Mouse (Mus musculus) olfactory bulb, adult 2 months (tissue): ENCODE data around the gene Retsat. TPM values are rescaled to one million over a fixed set of nuclear protein-coding genes. Genes with fewer than 3 reads are reported as not detected.

Source experiments
- H3K27ac ChIP-seq: fragments of 200-500 bp; 2 replicates; pipeline ENCODE4 v1.5.1; 2012; ENCODE audit warnings: low read depth, low read length; ENCODE audit not compliant: insufficient read depth
- H3K4me1 ChIP-seq: fragments of 200-500 bp; 2 replicates; pipeline ENCODE4 v1.6.1; 2012; ENCODE audit warnings: low read length; ENCODE audit not compliant: control insufficient read depth, insufficient read depth
- H3K4me3 ChIP-seq: fragments of 200-500 bp; 2 replicates; pipeline ENCODE4 v1.5.1; 2012; ENCODE audit warnings: mild to moderate bottlenecking, low read depth, low read length, moderate library complexity; ENCODE audit not compliant: insufficient read depth
- CTCF ChIP-seq: fragments of 200-500 bp; IDR thresholded peaks from 2 replicates; pipeline ENCODE4 v1.5.1; 2012; ENCODE audit warnings: low read depth, mild to moderate bottlenecking, low read length, moderate library complexity; ENCODE audit not compliant: insufficient read depth
- POLR2A ChIP-seq: fragments of 200-500 bp; IDR thresholded peaks from 2 replicates; pipeline ENCODE4 v1.6.1; 2012; ENCODE audit warnings: mild to moderate bottlenecking, low read depth, low read length, moderate library complexity; ENCODE audit not compliant: insufficient read depth
- WGBS: fragments of 180-500 bp; shearing (Covaris S2); methylation state at CpG from one replicate; pipeline ENCODE4 v1.1.7; 2018; 5-methylcytosine and 5-hydroxymethylcytosine counted together
- polyA plus RNA-seq: library from polyadenylated mRNA; stranded (reverse); fragments of >200 nt; gene quantifications from 2 replicates; pipeline ENCODE4 v1.2.4, GENCODE M21; 2012; ENCODE audit warnings: low replicate concordance; ENCODE audit not compliant: missing spikeins, insufficient read depth, insufficient read length

Retsat gene
- polyA plus RNA-seq, 1 experiment = not detected

GRCm38 (mm10) chr6:72648002-72648595, 49.8 kb downstream of the Retsat start:
- Histone ChIP-seq H3K4me1 (peaks cover 3% of the 10 kb centered on the region), H3K4me3 (no peak overlapping the region), H3K27ac (no peak overlapping the region)
- WGBS = 77% methylated on average over 12 of the region's 12 CpGs
- TF ChIP-seq POLR2A (no peak), CTCF (no peak)

- 55% methylated on average over 10 of the region's 10 CpGs for WGBS
- H3K27ac ChIP-seq = no peak overlapping the region
- peaks cover 7% of the 10 kb centered on the region for H3K4me1 ChIP-seq
- no peak overlapping the region for H3K4me3 ChIP-seq
- TF ChIP-seq CTCF (no peak), POLR2A (no peak)
Measured at GRCm38 (mm10) chr6:72650338-72650851, 52.1 kb downstream of the Retsat start.

- Histone ChIP-seq H3K4me3 (no peak overlapping the region), H3K4me1 (peaks cover 18% of the 10 kb centered on the region), H3K27ac (no peak overlapping the region)
- WGBS = 63% methylated on average over 7 of the region's 7 CpGs
- TF ChIP-seq POLR2A (no peak), CTCF (no peak)
Measured at GRCm38 (mm10) chr6:72653419-72653818, 55.1 kb downstream of the Retsat start.

- 96% methylated on average over 6 of the region's 6 CpGs for WGBS
- Histone ChIP-seq H3K4me3 (no peak overlapping the region), H3K4me1 (peaks cover 18% of the 10 kb centered on the region), H3K27ac (no peak overlapping the region)
- TF ChIP-seq CTCF (no peak), POLR2A (no peak)
Measured at GRCm38 (mm10) chr6:72654355-72654754, 56.1 kb downstream of the Retsat start.

GRCm38 (mm10) chr6:72655309-72656052, 57.2 kb downstream of the Retsat start:
- Histone ChIP-seq H3K4me3 (peak overlapping the region; percentile 47), H3K4me1 (peaks cover 22% of the 10 kb centered on the region), H3K27ac (no peak overlapping the region; the same call in 1 of the 2 replicates)
- WGBS = 26% methylated on average over 20 of the region's 20 CpGs
- TF ChIP-seq CTCF (no peak), POLR2A (no peak)

GRCm38 (mm10) chr6:72656053-72656442, 57.8 kb downstream of the Retsat start:
- Histone ChIP-seq H3K27ac (no peak overlapping the region), H3K4me1 (peaks cover 20% of the 10 kb centered on the region), H3K4me3 (no peak overlapping the region)
- TF ChIP-seq CTCF = no peak
- no peak for TF ChIP-seq POLR2A
- WGBS = 93% methylated on average over 7 of the region's 7 CpGs

GRCm38 (mm10) chr6:72658006-72658405, 59.7 kb downstream of the Retsat start:
- H3K4me3 ChIP-seq = no peak overlapping the region
- peaks cover 20% of the 10 kb centered on the region for H3K4me1 ChIP-seq
- WGBS = 70% methylated on average over 3 of the region's 3 CpGs
- TF ChIP-seq POLR2A (no peak), CTCF (no peak)
- H3K27ac ChIP-seq = no peak overlapping the region

Other genes with a start within 250 kb of the Retsat start
- gene Tmem150a, start 243.0 kb upstream of the Retsat start, polyA plus RNA-seq = not detected in 2 replicates
- gene Rnf181, start 231.5 kb upstream of the Retsat start, polyA plus RNA-seq = not detected in 2 replicates
- gene Vamp5, start 218.0 kb upstream of the Retsat start, polyA plus RNA-seq = not detected in 2 replicates
- gene Vamp8, start 207.8 kb upstream of the Retsat start, polyA plus RNA-seq = not detected in 2 replicates
- gene Ggcx, start 184.2 kb upstream of the Retsat start, polyA plus RNA-seq = not detected in 2 replicates
- gene Mat2a, start 158.9 kb upstream of the Retsat start, polyA plus RNA-seq = 274 and 557 TPM in 2 replicates
- not detected in 2 replicates for gene Sh2d6, start 76.8 kb upstream of the Retsat start, polyA plus RNA-seq
- not detected in 2 replicates for gene Capg, start 54.1 kb upstream of the Retsat start, polyA plus RNA-seq
- not detected in 2 replicates for gene Elmod3, start 62 bp upstream of the Retsat start, polyA plus RNA-seq
- gene Tgoln1, start 18.5 kb downstream of the Retsat start, polyA plus RNA-seq = not detected in 2 replicates
- gene Tcf7l1, start 190.8 kb downstream of the Retsat start, polyA plus RNA-seq = not detected in 2 replicates